Mouse (Mus musculus): ENCODE data around the gene Kcnn1. TPM values are rescaled to one million over a fixed set of nuclear protein-coding genes. Genes with fewer than 3 reads are reported as not detected.

Kcnn1 gene
- total and polyA plus RNA-seq, 3 experiments: 0.03 to 0.22 TPM; not detected in 1

DNA sequence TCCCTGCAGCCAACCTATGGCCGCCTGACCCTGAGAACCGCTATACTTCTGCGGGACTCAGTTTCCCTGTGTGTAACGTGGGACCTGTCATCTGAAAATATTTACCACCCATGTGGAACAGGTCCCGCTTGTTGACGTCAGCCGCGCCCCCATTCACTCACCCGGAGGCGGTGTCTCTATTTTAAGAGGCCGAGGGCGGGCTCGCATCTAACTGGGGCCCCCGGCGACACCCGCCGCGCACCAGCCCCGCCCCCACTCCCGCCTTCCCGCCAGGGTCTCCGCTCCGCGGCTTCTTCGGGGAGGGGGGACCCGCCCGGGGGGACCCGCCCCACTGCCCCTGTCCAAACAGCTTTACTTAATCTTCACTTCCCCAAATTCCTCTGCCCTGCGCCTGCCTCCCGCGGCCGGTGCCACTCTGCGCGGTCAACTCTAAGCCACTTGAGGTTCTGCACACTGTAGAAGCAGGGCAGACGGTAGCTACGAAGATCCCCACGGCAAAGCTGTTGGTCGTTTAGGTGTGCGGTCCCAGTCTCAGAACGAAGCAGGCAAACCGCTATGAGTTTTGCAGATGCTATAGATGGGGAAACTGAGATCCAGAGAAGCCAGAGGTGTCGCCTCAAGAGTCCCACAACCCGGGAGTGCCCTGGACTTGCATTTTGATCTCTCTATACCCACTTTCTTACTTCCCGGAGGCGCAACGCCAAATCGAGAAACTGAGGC lies 59.1 kb downstream of the Kcnn1 start:
- Histone ChIP-seq H3K36me3 (replicated peaks) (peaks cover 26% of the 10 kb centered on the region), H3K9me3 (replicated peaks) (no peaks in the 10 kb centered on the region), H3K27me3 (ENCODE audit: insufficient read depth, low read length) (no peaks in the 10 kb centered on the region), H3K4me1 (ENCODE audit: insufficient read depth, low read depth, low read length) (peaks cover 82% of the 10 kb centered on the region), H3K4me3 (ENCODE audit: low read depth, low read length) (peak overlapping the region; percentile 76)
- TF ChIP-seq TAL1 (conservative IDR thresholded peaks at IDR 0.05; ENCODE audit: low read depth, low read length): no peak
- no peak for TF ChIP-seq POLR2AphosphoS5 (IDR thresholded peaks at IDR 0.05; ENCODE audit: insufficient replicate concordance, low read depth, low read length)
- no peak for TF ChIP-seq GATA1 (IDR thresholded peaks at IDR 0.05; ENCODE audit: borderline replicate concordance, low read length)
- no peak for TF ChIP-seq CTCF (IDR thresholded peaks at IDR 0.05; ENCODE audit: low read depth, low read length)
- TF ChIP-seq GATA2 (IDR thresholded peaks at IDR 0.05; ENCODE audit: borderline replicate concordance, low read depth, low read length): no peak
- DNase-seq (ENCODE audit: low spot score): peak; percentile 70
- peak; percentile 15; the same call in 1 of the 2 replicates for ATAC-seq (ENCODE audit: extremely low read depth, insufficient number of reproducible peaks, low FRiP score, poor library complexity, severe bottlenecking)

DNA sequence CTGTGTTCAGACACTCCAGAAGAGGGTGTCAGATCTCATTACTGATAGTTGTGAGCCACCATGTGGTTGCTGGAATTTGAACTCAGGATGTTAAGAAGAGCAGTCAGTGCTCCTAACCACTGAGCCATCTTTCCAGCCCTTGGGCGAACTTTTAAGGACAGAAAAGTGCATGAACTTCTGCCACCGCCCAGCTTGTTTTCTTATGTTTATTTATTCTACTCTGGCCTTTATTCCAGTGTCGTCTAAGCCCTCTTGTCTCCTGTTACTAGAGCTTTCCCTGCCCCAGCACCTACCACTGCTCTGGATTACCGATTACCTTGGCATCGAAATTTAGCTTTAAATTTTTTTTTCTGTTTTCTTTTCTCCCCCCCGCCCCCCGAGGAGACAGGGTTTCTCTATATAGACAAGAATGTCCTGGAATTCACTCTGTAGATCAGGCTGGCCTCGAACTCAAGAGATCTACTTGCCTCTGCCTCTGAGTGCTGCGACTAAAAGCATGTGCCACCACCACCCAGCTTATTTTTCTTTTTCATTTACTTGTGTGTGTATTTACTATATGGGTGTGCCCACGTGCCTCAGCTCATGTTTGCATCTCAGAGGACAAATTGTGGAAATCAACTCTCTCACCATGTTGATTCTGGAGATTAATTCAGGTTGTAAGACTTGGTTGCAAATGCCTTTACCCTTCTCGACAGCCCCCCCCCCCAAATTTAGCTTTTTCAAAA lies 60.1 kb downstream of the Kcnn1 start:
- DNase-seq (ENCODE audit: low spot score): no peak
- no peak for ATAC-seq (ENCODE audit: extremely low read depth, insufficient number of reproducible peaks, low FRiP score, poor library complexity, severe bottlenecking)
- Histone ChIP-seq H3K36me3 (replicated peaks) (peaks cover 30% of the 10 kb centered on the region), H3K9me3 (replicated peaks) (no peaks in the 10 kb centered on the region), H3K4me1 (ENCODE audit: insufficient read depth, low read depth, low read length) (peaks cover 81% of the 10 kb centered on the region), H3K4me3 (ENCODE audit: low read depth, low read length) (peak overlapping the region; percentile 76), H3K27me3 (ENCODE audit: insufficient read depth, low read length) (no peaks in the 10 kb centered on the region)
- TF ChIP-seq POLR2AphosphoS5 (IDR thresholded peaks at IDR 0.05; ENCODE audit: insufficient replicate concordance, low read depth, low read length): no peak
- TF ChIP-seq CTCF (IDR thresholded peaks at IDR 0.05; ENCODE audit: low read depth, low read length): no peak
- no peak for TF ChIP-seq GATA1 (IDR thresholded peaks at IDR 0.05; ENCODE audit: borderline replicate concordance, low read length)
- no peak for TF ChIP-seq TAL1 (conservative IDR thresholded peaks at IDR 0.05; ENCODE audit: low read depth, low read length)
- no peak for TF ChIP-seq GATA2 (IDR thresholded peaks at IDR 0.05; ENCODE audit: borderline replicate concordance, low read depth, low read length)

DNA sequence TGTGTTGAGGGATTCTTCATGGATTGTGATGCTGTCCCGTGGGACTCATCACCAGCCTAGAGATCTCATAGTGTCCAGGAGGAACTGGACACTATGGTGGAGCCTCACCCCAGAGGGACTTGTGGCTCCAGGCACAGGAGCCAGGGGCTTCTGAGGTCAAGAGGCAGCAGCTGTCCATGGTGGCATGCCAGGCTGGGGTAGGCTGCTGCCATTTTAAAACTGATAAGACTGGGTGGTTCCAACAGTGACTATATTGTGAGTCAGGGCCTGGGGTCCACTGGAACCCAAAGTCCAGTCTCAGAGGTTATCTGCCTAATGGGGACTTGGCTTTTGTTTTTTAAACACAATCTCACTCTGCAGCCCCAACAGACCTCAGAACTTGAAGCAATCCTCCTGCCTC lies 61.2 kb downstream of the Kcnn1 start:
- Histone ChIP-seq H3K27me3 (ENCODE audit: insufficient read depth, low read length) (no peaks in the 10 kb centered on the region), H3K9me3 (replicated peaks) (no peaks in the 10 kb centered on the region)

DNA sequence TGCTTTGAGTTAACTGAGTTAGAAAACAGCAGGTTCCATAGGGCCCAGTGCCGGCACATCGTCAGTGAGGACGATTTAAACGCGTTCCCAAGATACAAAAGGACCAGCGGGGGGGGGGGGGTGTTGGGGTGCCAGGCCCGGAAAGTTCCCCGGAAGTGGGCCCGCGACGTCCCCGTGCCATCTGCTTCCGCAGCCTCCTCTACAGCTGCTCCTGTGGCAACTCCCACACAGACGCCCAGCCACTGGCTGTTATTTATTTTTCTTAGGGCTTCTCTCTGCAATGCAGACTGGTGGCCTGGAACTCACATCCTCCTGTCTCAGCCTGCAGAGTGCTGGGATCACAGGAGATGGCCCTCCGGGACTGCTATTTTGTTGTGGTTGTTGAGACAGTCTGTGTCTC lies 61.9 kb downstream of the Kcnn1 start:
- Histone ChIP-seq H3K36me3 (replicated peaks) (peaks cover 30% of the 10 kb centered on the region), H3K4me1 (ENCODE audit: insufficient read depth, low read depth, low read length) (peaks cover 78% of the 10 kb centered on the region), H3K27me3 (ENCODE audit: insufficient read depth, low read length) (no peaks in the 10 kb centered on the region), H3K9me3 (replicated peaks) (no peaks in the 10 kb centered on the region), H3K4me3 (ENCODE audit: low read depth, low read length) (no peak overlapping the region)
- TF ChIP-seq TAL1 (conservative IDR thresholded peaks at IDR 0.05; ENCODE audit: low read depth, low read length) (no peak), POLR2AphosphoS5 (IDR thresholded peaks at IDR 0.05; ENCODE audit: insufficient replicate concordance, low read depth, low read length) (no peak), GATA2 (IDR thresholded peaks at IDR 0.05; ENCODE audit: borderline replicate concordance, low read depth, low read length) (no peak), GATA1 (IDR thresholded peaks at IDR 0.05; ENCODE audit: borderline replicate concordance, low read length) (no peak), CTCF (IDR thresholded peaks at IDR 0.05; ENCODE audit: low read depth, low read length) (no peak)
- DNase-seq (ENCODE audit: low spot score): no peak
- ATAC-seq (ENCODE audit: extremely low read depth, insufficient number of reproducible peaks, low FRiP score, poor library complexity, severe bottlenecking): no peak

More for the DNA sequence above, 61.2 kb downstream of the Kcnn1 start:
- DNase-seq (ENCODE audit: low spot score) (no peak), ATAC-seq (ENCODE audit: extremely low read depth, insufficient number of reproducible peaks, low FRiP score, poor library complexity, severe bottlenecking) (no peak)
- Histone ChIP-seq H3K4me3 (ENCODE audit: low read depth, low read length) (no peak overlapping the region), H3K36me3 (replicated peaks) (peaks cover 30% of the 10 kb centered on the region), H3K4me1 (ENCODE audit: insufficient read depth, low read depth, low read length) (peaks cover 79% of the 10 kb centered on the region)
- TF ChIP-seq GATA2 (IDR thresholded peaks at IDR 0.05; ENCODE audit: borderline replicate concordance, low read depth, low read length) (no peak), GATA1 (IDR thresholded peaks at IDR 0.05; ENCODE audit: borderline replicate concordance, low read length) (no peak), TAL1 (conservative IDR thresholded peaks at IDR 0.05; ENCODE audit: low read depth, low read length) (no peak), CTCF (IDR thresholded peaks at IDR 0.05; ENCODE audit: low read depth, low read length) (no peak), POLR2AphosphoS5 (IDR thresholded peaks at IDR 0.05; ENCODE audit: insufficient replicate concordance, low read depth, low read length) (no peak)

DNA sequence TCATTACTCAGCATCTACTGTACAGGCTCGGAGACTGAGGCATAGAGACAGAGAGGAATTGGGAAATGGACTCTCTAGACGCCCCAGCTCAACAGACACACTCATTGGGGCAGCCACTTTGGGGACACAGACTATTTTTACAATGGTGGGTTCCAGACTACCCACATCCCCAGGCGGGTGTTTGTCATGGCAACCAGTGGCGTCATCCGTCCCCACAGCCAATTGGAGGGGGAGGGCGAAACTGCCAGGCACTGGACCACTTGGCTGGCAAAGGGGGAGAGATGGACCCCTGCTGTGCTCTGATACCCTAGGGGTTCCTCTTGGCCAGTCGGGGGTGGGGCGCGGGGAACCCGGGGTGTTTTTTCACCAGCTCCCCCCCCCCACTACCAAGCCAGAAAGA lies 62.4 kb downstream of the Kcnn1 start:
- DNase-seq (ENCODE audit: low spot score) (no peak), ATAC-seq (ENCODE audit: extremely low read depth, insufficient number of reproducible peaks, low FRiP score, poor library complexity, severe bottlenecking) (no peak)
- Histone ChIP-seq H3K27me3 (ENCODE audit: insufficient read depth, low read length) (no peaks in the 10 kb centered on the region), H3K36me3 (replicated peaks) (peaks cover 33% of the 10 kb centered on the region), H3K4me3 (ENCODE audit: low read depth, low read length) (no peak overlapping the region), H3K4me1 (ENCODE audit: insufficient read depth, low read depth, low read length) (peaks cover 78% of the 10 kb centered on the region), H3K9me3 (replicated peaks) (no peaks in the 10 kb centered on the region)
- TF ChIP-seq POLR2AphosphoS5 (IDR thresholded peaks at IDR 0.05; ENCODE audit: insufficient replicate concordance, low read depth, low read length) (no peak), CTCF (IDR thresholded peaks at IDR 0.05; ENCODE audit: low read depth, low read length) (no peak), GATA2 (IDR thresholded peaks at IDR 0.05; ENCODE audit: borderline replicate concordance, low read depth, low read length) (no peak), GATA1 (IDR thresholded peaks at IDR 0.05; ENCODE audit: borderline replicate concordance, low read length) (no peak), TAL1 (conservative IDR thresholded peaks at IDR 0.05; ENCODE audit: low read depth, low read length) (no peak)

DNA sequence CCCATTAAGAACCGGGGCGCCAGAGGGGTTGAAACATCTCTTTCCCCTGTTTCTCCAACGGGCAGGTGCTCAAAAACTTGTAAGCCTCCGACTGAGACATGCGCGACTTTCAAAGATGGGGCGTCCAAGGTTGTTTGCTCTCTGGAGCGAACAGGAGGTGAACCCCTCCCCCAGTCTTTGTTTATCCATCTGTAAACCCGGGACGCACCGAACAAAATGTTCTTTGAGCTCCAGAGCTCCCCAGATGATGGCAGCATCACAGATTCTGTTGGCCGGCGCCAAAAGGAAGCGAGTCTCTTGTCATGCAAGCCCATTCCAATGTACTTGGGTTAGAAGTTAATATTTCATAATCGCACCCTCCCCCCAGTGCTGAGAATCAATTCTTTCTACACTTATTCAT lies 64.8 kb downstream of the Kcnn1 start:
- peaks cover 74% of the 10 kb centered on the region for H3K4me1 ChIP-seq (ENCODE audit: insufficient read depth, low read depth, low read length)
- TF ChIP-seq GATA2 (IDR thresholded peaks at IDR 0.05; ENCODE audit: borderline replicate concordance, low read depth, low read length) (no peak), GATA1 (IDR thresholded peaks at IDR 0.05; ENCODE audit: borderline replicate concordance, low read length) (no peak), POLR2AphosphoS5 (IDR thresholded peaks at IDR 0.05; ENCODE audit: insufficient replicate concordance, low read depth, low read length) (no peak), CTCF (IDR thresholded peaks at IDR 0.05; ENCODE audit: low read depth, low read length) (no peak), TAL1 (conservative IDR thresholded peaks at IDR 0.05; ENCODE audit: low read depth, low read length) (no peak)
- no peak for DNase-seq (ENCODE audit: low spot score)
- H3K27me3 ChIP-seq (ENCODE audit: insufficient read depth, low read length): no peaks in the 10 kb centered on the region; the same call in 1 of the 2 replicates
- H3K9me3 ChIP-seq (replicated peaks): no peaks in the 10 kb centered on the region
- H3K36me3 ChIP-seq (replicated peaks): peaks cover 53% of the 10 kb centered on the region
- no peak for ATAC-seq (ENCODE audit: extremely low read depth, insufficient number of reproducible peaks, low FRiP score, poor library complexity, severe bottlenecking)
- peak overlapping the region; percentile 77; the same call in 1 of the 2 replicates for H3K4me3 ChIP-seq (ENCODE audit: low read depth, low read length)
